Mouse (Mus musculus) ES-E14 (cell line): ENCODE results near the gene Oser1. TPM values are rescaled to one million over a fixed set of nuclear protein-coding genes. Genes with fewer than 3 reads are reported as not detected.
A peak's percentile ranks its signal among the peaks of the same experiment; 100 is the strongest.
"Not testable (repeated sequence)": the region's sequence is repeated elsewhere in the genome, so short reads cannot be mapped to it uniquely, and the experiment has no call there.

ENCODE experiments used
- DNase-seq: peaks from one replicate; pipeline ENCODE4 v3.0.0-alpha.2; 2013; ENCODE audit warnings: low read depth, low spot score
- H3K27ac ChIP-seq: 2 replicates; pipeline ENCODE4 v1.5.1; 2012; ENCODE audit warnings: low read depth, mild to moderate bottlenecking, low read length, moderate library complexity, mixed read lengths; ENCODE audit not compliant: poor library complexity, insufficient read depth, severe bottlenecking
- H3K36me3 ChIP-seq: 2 replicates; pipeline ENCODE4 v1.6.1; 2012; ENCODE audit warnings: mild to moderate bottlenecking, low read length, moderate library complexity, mixed read lengths; ENCODE audit not compliant: control insufficient read depth, poor library complexity, insufficient read depth, severe bottlenecking
- H3K4me1 ChIP-seq, 2 experiments: fragments of 150-350 bp in 1 of 2; sonication (generic) in 1 of 2; 2 replicates each; pipeline ENCODE4 v1.6.1; 2012; ENCODE audit warnings: low read length in 2 of 2, mild to moderate bottlenecking in 1 of 2, mixed read lengths in 1 of 2; ENCODE audit not compliant: control insufficient read depth in 2 of 2, insufficient read depth in 2 of 2, poor library complexity in 1 of 2
- H3K4me3 ChIP-seq, 2 experiments: fragments of 150-350 bp in 1 of 2; sonication (generic) in 1 of 2; 2 replicates each; pipeline ENCODE4 v1.5.1; 2012; ENCODE audit warnings: low read length in 2 of 2, low read depth in 1 of 2, mild to moderate bottlenecking in 1 of 2, mixed read lengths in 1 of 2; ENCODE audit not compliant: insufficient read depth in 1 of 2, poor library complexity in 1 of 2, severe bottlenecking in 1 of 2
- H3K9ac ChIP-seq: 2 replicates; pipeline ENCODE4 v1.6.1; 2012; ENCODE audit warnings: low read depth, mild to moderate bottlenecking, low read length, mixed read lengths; ENCODE audit not compliant: poor library complexity, insufficient read depth, severe bottlenecking
- H3K9me3 ChIP-seq: fragments of 150-350 bp; sonication (generic); 2 replicates; pipeline ENCODE4 v1.6.1; 2012; ENCODE audit warnings: low read depth, mild to moderate bottlenecking, low read length; ENCODE audit not compliant: control insufficient read depth, insufficient read depth
- CHD2 ChIP-seq: IDR thresholded peaks from 2 replicates; pipeline ENCODE4 v1.6.1; 2014; ENCODE audit warnings: mild to moderate bottlenecking, low read depth, low read length, inconsistent platforms
- HCFC1 ChIP-seq: IDR thresholded peaks from 2 replicates; pipeline ENCODE4 v1.6.1; 2012; ENCODE audit warnings: low read length, inconsistent platforms, borderline replicate concordance; ENCODE audit not compliant: insufficient read depth
- MAFK ChIP-seq: IDR thresholded peaks from 2 replicates; pipeline ENCODE4 v1.6.1; 2014; ENCODE audit warnings: mild to moderate bottlenecking, low read depth, low read length, inconsistent platforms; ENCODE audit not compliant: insufficient read depth
- ZC3H11A ChIP-seq: IDR thresholded peaks from 2 replicates; pipeline ENCODE4 v1.6.1; 2012; ENCODE audit warnings: low read depth, mild to moderate bottlenecking, inconsistent platforms, low read length, borderline replicate concordance
- ZNF384 ChIP-seq: IDR thresholded peaks from 2 replicates; pipeline ENCODE4 v1.6.1; 2012; ENCODE audit warnings: low read depth, low read length, inconsistent platforms
- in situ Hi-C, 2 experiments: fragments of 600-800 bp; cut with MboI; formaldehyde crosslinking; loops; one replicate each; pipeline ENCODE4 v1.15.1; 2025; ENCODE audit warnings: low sequenced_read_pairs in 2 of 2, inconsistent platforms in 1 of 2; ENCODE audit not compliant: unreplicated experiment in 2 of 2
- total RNA-seq: library from RNA; depleted of rRNA; stranded (reverse); fragments of 300-350 nt; gene quantifications from 2 replicates; pipeline ENCODE4 v1.2.3, GENCODE M21; 2012

The Oser1 gene
- total RNA-seq, 1 experiment: 42.0 TPM

DNA sequence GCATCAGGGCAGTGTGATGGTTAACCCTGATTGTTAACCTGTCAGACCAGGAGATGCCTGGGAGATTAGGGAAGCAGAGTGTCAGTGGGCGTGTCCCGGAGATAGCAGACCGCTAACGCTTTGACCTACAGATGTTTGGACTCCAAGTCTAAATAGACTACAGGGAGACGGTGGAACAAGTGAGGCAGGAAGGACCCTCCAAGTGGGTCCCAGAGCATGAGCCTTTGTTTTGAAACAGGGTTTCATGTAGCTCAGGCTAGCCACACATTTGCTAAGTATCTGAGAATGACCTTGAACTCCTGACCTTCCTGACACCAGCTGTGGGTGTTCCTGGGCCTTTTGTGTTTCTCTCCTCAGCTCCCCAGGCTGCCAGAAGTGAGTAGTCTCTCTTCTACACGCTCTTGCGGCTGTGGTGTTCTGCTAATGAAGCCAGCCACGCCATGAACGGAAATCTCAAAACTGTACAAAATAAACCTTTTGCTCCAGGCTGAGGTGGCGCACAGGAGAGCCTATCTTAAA, 38.8 kb upstream of the Oser1 start:
- peaks cover 10% of the 10 kb centered on the region; the same call in 1 of the 2 replicates for H3K36me3 ChIP-seq
- peak overlapping the region; percentile 97 for H3K27ac ChIP-seq
- no peak overlapping the region for H3K4me3 ChIP-seq
- no peak overlapping the region for H3K9ac ChIP-seq
- peak; percentile 43; the same call in 1 of the 2 replicates for TF ChIP-seq CHD2
- no peak for TF ChIP-seq ZNF384
- no peak for TF ChIP-seq ZC3H11A
- DNase-seq: peak; percentile 82
- in situ Hi-C loops: no loop called here
- peaks cover 21 to 24% of the 10 kb centered on the region in 2 experiments for H3K4me1 ChIP-seq
- no peaks in the 10 kb centered on the region for H3K9me3 ChIP-seq

GRCm38 (mm10) chr2:163462801-163463200, 38.3 kb upstream of the Oser1 start:
- Histone ChIP-seq H3K9ac (peak overlapping the region; percentile 22; the same call in 1 of the 2 replicates), H3K4me1 (peaks cover 21 to 25% of the 10 kb centered on the region in 2 experiments), H3K4me3 (no peak overlapping the region), H3K36me3 (peaks cover 5% of the 10 kb centered on the region; the same call in 1 of the 2 replicates), H3K9me3 (no peaks in the 10 kb centered on the region), H3K27ac (peak overlapping the region; percentile 92)
- TF ChIP-seq ZNF384 (no peak), CHD2 (no peak), ZC3H11A (no peak), MAFK (no peak), HCFC1 (no peak)
- no peak for DNase-seq
- in situ Hi-C loops: no loop called here

- Histone ChIP-seq H3K9ac (peak overlapping the region; percentile 23; the same call in 1 of the 2 replicates), H3K36me3 (peaks cover 3% of the 10 kb centered on the region; the same call in 1 of the 2 replicates), H3K4me3 (no peak overlapping the region), H3K9me3 (no peaks in the 10 kb centered on the region), H3K4me1 (peaks cover 21 to 25% of the 10 kb centered on the region in 2 experiments), H3K27ac (peak overlapping the region; percentile 92)
- no peak for TF ChIP-seq CHD2
- no peak for TF ChIP-seq ZNF384
- no peak for TF ChIP-seq MAFK
- TF ChIP-seq ZC3H11A: no peak
- no peak for TF ChIP-seq HCFC1
- no peak for DNase-seq
- in situ Hi-C loops: no loop called here
Observed at GRCm38 (mm10) chr2:163462386-163462785, 37.9 kb upstream of the Oser1 start.

DNA sequence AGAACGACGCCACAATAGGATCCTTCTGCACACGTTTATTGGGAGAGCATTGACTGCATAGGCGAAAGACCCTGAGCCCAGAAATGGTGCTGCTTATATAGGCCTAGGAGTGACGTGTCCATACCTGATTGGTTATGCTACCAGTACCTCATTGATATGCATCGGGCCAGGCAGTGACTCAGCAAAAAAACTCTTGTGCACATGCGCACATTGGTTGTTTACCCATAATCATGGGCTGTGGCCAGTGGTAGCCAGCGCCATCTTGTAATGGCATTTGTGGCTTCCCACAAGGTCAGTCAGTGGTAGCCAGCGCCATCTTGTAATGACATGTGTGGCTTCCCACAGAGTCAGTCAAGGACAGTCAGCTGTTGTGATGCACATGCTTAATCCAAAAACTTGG, 36.8 kb upstream of the Oser1 start:
- H3K9ac ChIP-seq, H3K4me3 ChIP-seq, in situ Hi-C loops, DNase-seq, H3K36me3 ChIP-seq, H3K9me3 ChIP-seq: not testable (repeated sequence)
- H3K27ac ChIP-seq: peak overlapping the region; percentile 92
- TF ChIP-seq MAFK: peak; percentile 60; the same call in 1 of the 2 replicates
- peaks cover 18 to 20% of the 10 kb centered on the region in 2 experiments for H3K4me1 ChIP-seq

- peaks cover 17 to 18% of the 10 kb centered on the region in 2 experiments for H3K4me1 ChIP-seq
- H3K4me3 ChIP-seq: no peak overlapping the region
- TF ChIP-seq HCFC1: no peak
- TF ChIP-seq ZNF384: no peak
- no peak for TF ChIP-seq CHD2
- TF ChIP-seq ZC3H11A: no peak
- TF ChIP-seq MAFK: no peak
- no peaks in the 10 kb centered on the region for H3K9me3 ChIP-seq
- no peak for DNase-seq
- in situ Hi-C loops: no loop called here
- H3K27ac ChIP-seq: no peak overlapping the region
- H3K36me3 ChIP-seq: no peaks in the 10 kb centered on the region
- H3K9ac ChIP-seq: no peak overlapping the region
Observed at GRCm38 (mm10) chr2:163460622-163461021, 36.1 kb upstream of the Oser1 start.
